Mouse (Mus musculus): ENCODE measurements around the gene Map3k13. TPM values are rescaled to one million over a fixed set of nuclear protein-coding genes. Genes with fewer than 3 reads are reported as not detected.

Gene Map3k13
- total RNA-seq, 1 experiment, result 0.36 TPM

DNA sequence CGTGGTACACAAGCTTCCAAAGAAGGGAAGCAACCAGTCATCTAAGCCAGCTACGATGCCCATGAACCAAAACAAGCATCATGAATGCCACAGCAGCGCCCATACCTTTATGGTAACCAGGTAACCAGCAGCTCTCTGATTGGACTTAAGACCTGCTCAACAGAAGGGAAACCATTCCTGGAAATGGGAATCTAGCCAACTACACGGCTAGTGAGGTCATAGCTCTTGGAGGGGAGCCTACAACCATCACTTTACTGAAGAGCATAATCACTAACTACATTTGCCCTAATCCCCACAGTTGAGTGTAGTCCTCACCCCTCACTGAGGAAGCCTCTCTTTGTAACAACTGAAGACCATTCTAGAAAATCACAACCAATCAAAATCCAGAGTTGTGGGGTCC, 19.4 kb upstream of the Map3k13 start:
- Histone ChIP-seq H3K27ac (ENCODE audit: insufficient read depth, low read depth, low read length, poor library complexity, severe bottlenecking) (no peak overlapping the region), H3K9ac (ENCODE audit: insufficient read depth, low read depth, low read length, poor library complexity, severe bottlenecking) (no peak overlapping the region), H3K9me3 (ENCODE audit: control insufficient read depth, insufficient read depth, low read depth, low read length) (no peaks in the 10 kb centered on the region), H3K4me3 (ENCODE audit: insufficient read depth in 1 of 2, low read depth in 1 of 2, low read length in 2 of 2, poor library complexity in 1 of 2, severe bottlenecking in 1 of 2) (no peak overlapping the region), H3K4me1 (ENCODE audit: control insufficient read depth in 2 of 2, insufficient read depth in 2 of 2, low read length in 2 of 2, poor library complexity in 1 of 2) (no peaks in the 10 kb centered on the region), H3K36me3 (ENCODE audit: control insufficient read depth, insufficient read depth, low read length, poor library complexity, severe bottlenecking) (no peaks in the 10 kb centered on the region)
- TF ChIP-seq MAFK (IDR thresholded peaks at IDR 0.05; ENCODE audit: insufficient read depth, low read depth, low read length), result no peak
- no peak for TF ChIP-seq HCFC1 (IDR thresholded peaks at IDR 0.05; ENCODE audit: borderline replicate concordance, insufficient read depth, low read length)
- no peak for TF ChIP-seq ZC3H11A (IDR thresholded peaks at IDR 0.05; ENCODE audit: borderline replicate concordance, low read depth, low read length)
- TF ChIP-seq ZNF384 (IDR thresholded peaks at IDR 0.05; ENCODE audit: low read depth, low read length), result no peak
- no peak for TF ChIP-seq CHD2 (IDR thresholded peaks at IDR 0.05; ENCODE audit: low read depth, low read length)
- in situ Hi-C loops (cut with MboI; ENCODE audit: low sequenced_read_pairs in 2 of 2, unreplicated experiment in 2 of 2), result no loop called here
- DNase-seq (ENCODE audit: low read depth, low spot score), result no peak

DNA sequence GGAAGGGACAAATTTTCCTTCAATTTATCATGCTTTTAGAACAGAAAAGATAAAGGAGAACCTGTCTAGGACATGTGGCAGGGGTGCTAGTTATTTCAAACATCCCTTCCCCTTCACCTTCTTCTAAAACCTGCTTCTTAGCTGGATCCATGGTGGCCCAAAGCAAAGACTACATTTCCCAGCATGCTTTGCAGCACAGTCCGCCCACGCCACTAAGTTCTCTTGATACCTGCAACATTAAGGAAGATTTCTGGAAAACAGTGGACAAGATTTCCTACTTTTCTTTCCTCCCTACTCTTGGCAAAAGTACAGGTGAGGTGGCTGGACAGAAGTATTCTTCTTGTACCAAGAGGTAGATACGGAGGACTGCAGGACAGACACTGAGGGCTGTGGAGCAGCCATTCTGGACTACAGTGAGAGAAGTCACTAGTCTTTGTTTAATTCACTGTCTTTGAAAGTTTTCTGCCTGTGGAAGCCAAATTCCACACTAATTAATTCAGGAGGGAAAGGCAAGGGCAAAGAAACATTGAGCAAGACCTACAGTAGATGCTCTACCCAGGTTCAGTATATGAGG, 15.8 kb upstream of the Map3k13 start:
- no peaks in the 10 kb centered on the region for H3K36me3 ChIP-seq (ENCODE audit: control insufficient read depth, insufficient read depth, low read length, poor library complexity, severe bottlenecking)
- TF ChIP-seq ZNF384 (IDR thresholded peaks at IDR 0.05; ENCODE audit: low read depth, low read length), result no peak
- peak; percentile 92 for TF ChIP-seq HCFC1 (IDR thresholded peaks at IDR 0.05; ENCODE audit: borderline replicate concordance, insufficient read depth, low read length)
- no peak overlapping the region for H3K27ac ChIP-seq (ENCODE audit: insufficient read depth, low read depth, low read length, poor library complexity, severe bottlenecking)
- H3K4me1 ChIP-seq (ENCODE audit: control insufficient read depth in 2 of 2, insufficient read depth in 2 of 2, low read length in 2 of 2, poor library complexity in 1 of 2), result no peaks in the 10 kb centered on the region
- H3K9me3 ChIP-seq (ENCODE audit: control insufficient read depth, insufficient read depth, low read depth, low read length), result no peaks in the 10 kb centered on the region
- in situ Hi-C loops (cut with MboI; ENCODE audit: low sequenced_read_pairs in 2 of 2, unreplicated experiment in 2 of 2), result no loop called here
- H3K4me3 ChIP-seq (ENCODE audit: insufficient read depth in 1 of 2, low read depth in 1 of 2, low read length in 2 of 2, poor library complexity in 1 of 2, severe bottlenecking in 1 of 2), result peak overlapping the region; percentile 39 to 67; a peak in 3 of 4 replicates
- DNase-seq (ENCODE audit: low read depth, low spot score), result no peak
- no peak overlapping the region; the same call in 1 of the 2 replicates for H3K9ac ChIP-seq (ENCODE audit: insufficient read depth, low read depth, low read length, poor library complexity, severe bottlenecking)

- Histone ChIP-seq H3K4me1 (ENCODE audit: control insufficient read depth in 2 of 2, insufficient read depth in 2 of 2, low read length in 2 of 2, poor library complexity in 1 of 2) (no peaks in the 10 kb centered on the region), H3K9ac (ENCODE audit: insufficient read depth, low read depth, low read length, poor library complexity, severe bottlenecking) (no peak overlapping the region), H3K9me3 (ENCODE audit: control insufficient read depth, insufficient read depth, low read depth, low read length) (no peaks in the 10 kb centered on the region), H3K27ac (ENCODE audit: insufficient read depth, low read depth, low read length, poor library complexity, severe bottlenecking) (no peak overlapping the region), H3K36me3 (ENCODE audit: control insufficient read depth, insufficient read depth, low read length, poor library complexity, severe bottlenecking) (no peaks in the 10 kb centered on the region), H3K4me3 (ENCODE audit: insufficient read depth in 1 of 2, low read depth in 1 of 2, low read length in 2 of 2, poor library complexity in 1 of 2, severe bottlenecking in 1 of 2) (no peak overlapping the region)
- no peak for DNase-seq (ENCODE audit: low read depth, low spot score)
- in situ Hi-C loops (cut with MboI; ENCODE audit: low sequenced_read_pairs in 2 of 2, unreplicated experiment in 2 of 2), result no loop called here
- TF ChIP-seq ZNF384 (IDR thresholded peaks at IDR 0.05; ENCODE audit: low read depth, low read length) (no peak), MAFK (IDR thresholded peaks at IDR 0.05; ENCODE audit: insufficient read depth, low read depth, low read length) (no peak), ZC3H11A (IDR thresholded peaks at IDR 0.05; ENCODE audit: borderline replicate concordance, low read depth, low read length) (no peak), CHD2 (IDR thresholded peaks at IDR 0.05; ENCODE audit: low read depth, low read length) (no peak), HCFC1 (IDR thresholded peaks at IDR 0.05; ENCODE audit: borderline replicate concordance, insufficient read depth, low read length) (no peak)
Measured at GRCm38 (mm10) chr16:21779149-21779548, 15.0 kb upstream of the Map3k13 start.

DNA sequence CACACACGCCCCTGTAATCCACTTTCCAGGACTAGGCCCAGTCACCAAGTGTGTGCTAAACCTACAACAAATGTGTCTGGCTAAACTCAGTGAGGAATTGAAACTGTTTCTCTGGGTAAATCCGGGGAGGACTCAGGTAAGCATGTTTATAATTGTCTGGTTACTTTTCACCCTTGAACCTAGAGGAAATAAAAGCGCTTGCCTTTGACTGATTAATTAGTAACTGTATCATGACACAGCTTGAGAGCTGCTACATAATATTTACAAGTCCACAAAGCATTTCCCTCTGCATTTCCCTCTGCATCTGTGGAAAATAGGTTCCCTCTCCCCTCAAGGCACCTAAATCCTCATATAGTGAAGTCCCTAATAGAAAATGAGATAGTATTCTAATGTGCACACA, 12.9 kb upstream of the Map3k13 start:
- H3K27ac ChIP-seq (ENCODE audit: insufficient read depth, low read depth, low read length, poor library complexity, severe bottlenecking), result no peak overlapping the region
- DNase-seq (ENCODE audit: low read depth, low spot score), result no peak
- no peak overlapping the region for H3K4me3 ChIP-seq (ENCODE audit: insufficient read depth in 1 of 2, low read depth in 1 of 2, low read length in 2 of 2, poor library complexity in 1 of 2, severe bottlenecking in 1 of 2)
- TF ChIP-seq HCFC1 (IDR thresholded peaks at IDR 0.05; ENCODE audit: borderline replicate concordance, insufficient read depth, low read length) (no peak), MAFK (IDR thresholded peaks at IDR 0.05; ENCODE audit: insufficient read depth, low read depth, low read length) (no peak), ZNF384 (IDR thresholded peaks at IDR 0.05; ENCODE audit: low read depth, low read length) (no peak), CHD2 (IDR thresholded peaks at IDR 0.05; ENCODE audit: low read depth, low read length) (no peak), ZC3H11A (IDR thresholded peaks at IDR 0.05; ENCODE audit: borderline replicate concordance, low read depth, low read length) (no peak)
- in situ Hi-C loops (cut with MboI; ENCODE audit: low sequenced_read_pairs in 2 of 2, unreplicated experiment in 2 of 2), result no loop called here
- H3K9me3 ChIP-seq (ENCODE audit: control insufficient read depth, insufficient read depth, low read depth, low read length), result no peaks in the 10 kb centered on the region
- H3K36me3 ChIP-seq (ENCODE audit: control insufficient read depth, insufficient read depth, low read length, poor library complexity, severe bottlenecking), result no peaks in the 10 kb centered on the region
- no peak overlapping the region for H3K9ac ChIP-seq (ENCODE audit: insufficient read depth, low read depth, low read length, poor library complexity, severe bottlenecking)
- H3K4me1 ChIP-seq (ENCODE audit: control insufficient read depth in 2 of 2, insufficient read depth in 2 of 2, low read length in 2 of 2, poor library complexity in 1 of 2), result no peaks in the 10 kb centered on the region

DNA sequence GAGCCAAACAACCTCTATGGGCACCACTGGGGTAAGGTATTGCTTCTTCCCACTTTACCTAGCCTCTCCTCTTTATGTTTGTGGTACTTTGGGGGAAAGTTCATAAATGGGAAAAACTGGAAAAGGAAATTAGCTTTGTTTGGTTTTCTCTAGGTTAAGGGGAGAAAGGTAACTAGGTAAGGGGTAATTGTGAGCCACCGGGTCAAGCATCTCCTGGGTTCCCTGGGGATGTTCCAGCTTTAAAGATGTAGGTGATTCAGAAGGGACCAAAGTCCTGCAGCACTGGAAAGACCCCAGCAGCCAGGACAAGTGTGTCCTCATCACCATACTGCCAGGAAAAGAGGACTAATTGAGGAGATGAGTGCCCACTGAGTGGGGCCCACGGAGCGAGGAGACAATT, 12.3 kb upstream of the Map3k13 start:
- H3K9ac ChIP-seq (ENCODE audit: insufficient read depth, low read depth, low read length, poor library complexity, severe bottlenecking), result no peak overlapping the region
- in situ Hi-C loops (cut with MboI; ENCODE audit: low sequenced_read_pairs in 2 of 2, unreplicated experiment in 2 of 2), result no loop called here
- no peak overlapping the region for H3K27ac ChIP-seq (ENCODE audit: insufficient read depth, low read depth, low read length, poor library complexity, severe bottlenecking)
- H3K36me3 ChIP-seq (ENCODE audit: control insufficient read depth, insufficient read depth, low read length, poor library complexity, severe bottlenecking), result no peaks in the 10 kb centered on the region
- H3K9me3 ChIP-seq (ENCODE audit: control insufficient read depth, insufficient read depth, low read depth, low read length), result no peaks in the 10 kb centered on the region
- H3K4me3 ChIP-seq (ENCODE audit: insufficient read depth in 1 of 2, low read depth in 1 of 2, low read length in 2 of 2, poor library complexity in 1 of 2, severe bottlenecking in 1 of 2), result no peak overlapping the region
- no peaks in the 10 kb centered on the region for H3K4me1 ChIP-seq (ENCODE audit: control insufficient read depth in 2 of 2, insufficient read depth in 2 of 2, low read length in 2 of 2, poor library complexity in 1 of 2)
- no peak for TF ChIP-seq ZNF384 (IDR thresholded peaks at IDR 0.05; ENCODE audit: low read depth, low read length)
- TF ChIP-seq CHD2 (IDR thresholded peaks at IDR 0.05; ENCODE audit: low read depth, low read length), result no peak
- no peak for TF ChIP-seq HCFC1 (IDR thresholded peaks at IDR 0.05; ENCODE audit: borderline replicate concordance, insufficient read depth, low read length)
- no peak for TF ChIP-seq ZC3H11A (IDR thresholded peaks at IDR 0.05; ENCODE audit: borderline replicate concordance, low read depth, low read length)
- TF ChIP-seq MAFK (IDR thresholded peaks at IDR 0.05; ENCODE audit: insufficient read depth, low read depth, low read length), result no peak
- no peak for DNase-seq (ENCODE audit: low read depth, low spot score)
